Mouse (Mus musculus) thymus, postnatal 0 days (tissue): Measurements from ENCODE around the gene Gucy1b1. TPM values are rescaled to one million over a fixed set of nuclear protein-coding genes. Genes with fewer than 3 reads are reported as not detected.

Experiments used
- DNase-seq: peaks from one replicate; pipeline ENCODE4 v3.0.0-alpha.2; 2015; ENCODE audit warnings: low spot score
- microRNA-seq: library from miRNA; unstranded; fragments of <30 nt; microRNA quantifications from one replicate; pipeline ENCODE4, GENCODE M21; 2016; ENCODE audit warnings: borderline number of aligned reads
- polyA plus RNA-seq: library from polyadenylated mRNA; unstranded; fragments of >200 nt; fragmentation: Nextera tagmentation; extraction: Ambion mirVana; gene quantifications from 2 replicates; pipeline ENCODE4 v1.2.1, GENCODE M21; 2015

Gucy1b1 gene
- polyA plus RNA-seq, 1 experiment from 2014 or later: 3.6 TPM

DNA sequence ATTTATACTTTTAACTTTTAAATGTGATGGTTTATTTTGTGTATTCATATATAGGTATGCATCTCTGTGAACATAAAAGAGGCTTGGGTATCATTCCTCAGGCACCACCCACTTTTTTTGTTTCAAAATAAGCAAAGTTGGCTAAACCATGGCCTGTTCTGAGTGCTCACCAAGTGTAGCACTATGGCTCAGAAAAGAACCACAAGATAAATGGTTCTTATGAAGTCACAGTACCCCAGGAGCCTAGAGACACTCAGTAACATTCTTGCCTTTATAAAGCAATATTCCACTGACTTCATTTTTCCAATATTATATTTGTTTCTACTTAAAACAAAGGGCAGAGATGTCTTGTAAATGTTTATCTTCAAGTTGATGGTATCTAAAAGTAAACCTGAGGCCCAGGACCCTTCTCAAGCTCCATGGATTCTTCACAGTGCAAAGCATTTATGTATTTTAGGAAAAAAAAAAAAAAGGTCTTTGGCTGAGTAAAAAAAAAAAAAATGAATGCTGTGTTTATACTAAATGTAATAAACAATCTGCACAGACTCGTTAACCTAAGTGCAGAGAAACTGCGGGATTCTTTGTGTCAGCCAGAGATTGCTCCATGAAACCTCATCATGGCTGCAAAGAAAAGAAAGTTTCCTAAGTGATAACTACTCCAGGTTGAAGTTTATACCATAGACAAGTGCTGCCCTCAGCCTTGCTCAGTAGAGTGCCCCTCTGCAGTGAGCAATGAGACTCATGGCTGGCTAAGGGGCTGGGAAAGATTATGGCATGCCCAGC is 38.0 kb downstream of the Gucy1b1 start:
- DNase-seq: no peak

- DNase-seq: no peak
Observed at GRCm38 (mm10) chr3:82030008-82030748, 44.3 kb downstream of the Gucy1b1 start.

DNA sequence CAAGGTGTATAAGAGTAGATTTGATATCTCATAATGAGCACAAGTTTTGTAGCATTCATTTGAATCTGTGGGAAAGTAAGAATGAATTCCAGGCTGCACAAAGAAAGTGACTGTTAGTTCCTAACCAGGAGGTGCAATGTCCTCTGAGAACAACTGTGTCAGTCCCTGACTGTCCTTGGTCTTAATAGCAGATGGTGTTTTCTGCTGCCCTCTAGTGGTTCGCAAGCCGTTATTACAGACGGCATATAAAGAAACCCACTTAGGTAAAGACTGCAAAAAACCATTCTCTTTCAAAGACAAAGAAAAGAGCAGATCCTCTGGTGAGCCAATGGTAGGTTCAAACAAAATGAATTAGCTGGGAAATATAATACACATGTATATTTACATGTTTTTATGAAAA is 45.3 kb downstream of the Gucy1b1 start:
- DNase-seq: peak; percentile 46

DNA sequence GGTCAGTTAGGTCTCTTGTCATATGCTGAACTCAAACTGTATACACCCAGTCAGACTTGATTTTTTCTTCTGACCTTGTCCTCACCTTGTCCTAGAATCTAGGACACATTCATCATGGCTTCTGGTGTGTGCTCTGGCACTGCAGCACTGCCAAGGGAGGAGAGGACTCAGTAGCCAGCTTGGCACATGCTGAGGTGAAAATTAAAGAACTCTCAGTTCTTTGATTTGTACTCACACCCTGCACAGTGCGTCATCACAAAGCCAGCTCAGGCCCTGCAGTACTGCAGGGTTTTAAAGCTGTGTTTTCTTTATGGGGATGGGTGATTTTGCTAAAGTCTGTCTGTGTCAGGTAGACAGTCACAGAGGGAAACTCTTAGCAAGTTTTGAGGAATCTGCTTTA is 47.2 kb downstream of the Gucy1b1 start:
- no peak for DNase-seq

- DNase-seq: no peak
Observed at GRCm38 (mm10) chr3:82023065-82023464, 51.4 kb downstream of the Gucy1b1 start.

DNA sequence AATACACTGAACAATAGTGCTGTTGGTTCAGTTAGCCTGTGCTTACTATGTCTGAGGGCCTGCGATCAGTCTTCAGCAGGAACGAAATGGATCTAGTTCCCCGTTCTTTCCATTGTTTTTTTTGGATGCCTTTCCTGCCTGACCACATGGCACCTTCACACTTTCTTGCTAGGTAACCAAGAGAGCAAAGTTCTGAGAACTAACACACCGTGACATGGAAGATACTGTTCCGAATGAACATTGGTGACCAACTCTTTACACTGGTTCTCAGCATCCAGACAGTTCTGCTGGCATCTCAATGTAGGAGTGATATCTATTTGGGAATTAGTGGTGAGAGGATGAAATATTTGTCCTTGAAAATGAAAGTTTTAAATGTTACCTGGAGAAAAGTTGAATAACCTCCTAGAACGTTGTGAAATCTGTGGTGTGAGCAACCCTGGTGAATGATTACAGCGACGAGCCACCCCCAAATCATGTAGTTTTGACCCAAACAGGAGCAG is 52.0 kb downstream of the Gucy1b1 start:
- no peak for DNase-seq

DNA sequence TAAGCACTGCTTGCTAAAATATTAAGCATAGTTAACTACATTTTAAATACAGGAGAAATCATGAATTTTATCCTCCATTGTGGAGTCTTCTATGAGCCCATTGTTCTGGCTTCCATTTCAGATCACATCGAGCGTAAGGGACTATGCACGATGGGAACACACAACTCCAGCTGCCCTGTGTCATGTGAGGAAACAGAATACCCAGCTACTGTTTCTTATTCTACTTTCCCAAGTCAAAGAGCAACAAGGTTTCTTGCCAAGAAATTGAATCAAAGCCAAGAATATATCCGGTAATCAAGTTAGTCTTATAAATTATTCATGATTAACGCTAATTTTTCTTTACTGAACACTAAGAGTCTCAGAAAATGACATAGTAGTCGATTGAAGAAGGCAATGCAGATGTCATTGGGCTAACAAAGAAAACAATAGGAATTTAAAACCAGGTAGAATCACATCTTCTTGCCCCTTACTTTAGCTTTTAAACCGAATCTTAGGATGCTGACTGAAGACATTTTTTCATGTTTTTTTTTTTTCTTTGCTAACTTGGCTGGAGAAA is 60.3 kb downstream of the Gucy1b1 start:
- DNase-seq: no peak

GRCm38 (mm10) chr3:82007002-82007401 is 67.5 kb downstream of the Gucy1b1 start:
- no peak for DNase-seq

DNA sequence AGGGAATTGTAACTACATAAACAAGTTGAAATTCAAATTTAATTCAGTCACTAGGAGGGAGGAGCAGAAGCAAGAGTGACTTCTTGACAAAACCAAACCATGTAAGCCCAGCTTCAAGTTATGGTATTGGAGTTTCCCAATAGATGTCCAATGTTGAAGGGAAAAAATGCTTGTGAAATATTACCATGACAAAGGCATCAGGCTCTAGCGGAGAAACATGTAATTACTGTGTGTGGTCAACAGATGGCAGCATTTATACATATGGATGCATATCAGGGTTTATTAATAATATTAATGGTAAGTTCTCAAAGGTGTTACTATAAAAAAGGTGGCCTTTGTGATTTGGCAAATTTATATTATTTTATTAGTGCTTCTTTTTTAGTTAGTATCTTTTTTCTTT is 78.5 kb downstream of the Gucy1b1 start:
- DNase-seq: peak; percentile 9

DNA sequence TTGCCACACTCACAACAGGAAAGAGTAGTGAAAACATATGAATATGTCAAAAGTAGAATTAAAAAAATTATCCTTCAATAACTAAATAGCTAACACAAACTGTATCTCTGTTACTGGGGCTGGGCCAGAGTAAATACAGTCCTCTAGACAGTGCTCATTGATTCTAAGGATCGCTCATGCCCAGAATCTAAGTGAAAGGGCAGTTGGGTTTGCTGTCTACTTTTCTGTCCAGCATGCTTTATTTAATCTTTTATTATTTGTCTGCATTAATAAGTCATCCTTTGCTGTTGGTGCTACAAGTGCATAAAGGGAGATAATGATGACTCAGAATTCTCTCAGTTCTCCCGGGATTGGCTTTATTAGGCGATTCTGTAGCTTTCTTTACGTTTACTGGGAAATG is 79.1 kb downstream of the Gucy1b1 start:
- no peak for DNase-seq

DNA sequence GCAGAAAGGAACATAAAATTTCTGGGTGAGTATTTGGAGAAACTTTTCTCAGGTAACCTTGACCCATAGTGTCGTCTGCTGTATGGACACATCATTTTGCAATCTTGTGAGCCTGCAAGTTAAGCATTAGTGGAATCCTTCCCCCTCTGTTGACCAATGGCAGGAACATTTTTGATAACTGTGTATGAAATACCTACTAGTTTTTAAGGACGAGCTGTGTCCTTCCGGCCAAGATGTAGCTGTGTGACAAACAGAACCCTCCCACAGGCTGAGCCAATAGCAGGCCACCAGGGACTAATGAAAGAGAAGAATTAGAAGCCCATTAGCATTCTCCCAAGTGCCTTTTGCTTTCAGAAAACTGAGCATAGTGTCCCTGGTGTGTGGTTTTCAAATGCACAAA is 84.0 kb downstream of the Gucy1b1 start:
- DNase-seq: no peak

DNA sequence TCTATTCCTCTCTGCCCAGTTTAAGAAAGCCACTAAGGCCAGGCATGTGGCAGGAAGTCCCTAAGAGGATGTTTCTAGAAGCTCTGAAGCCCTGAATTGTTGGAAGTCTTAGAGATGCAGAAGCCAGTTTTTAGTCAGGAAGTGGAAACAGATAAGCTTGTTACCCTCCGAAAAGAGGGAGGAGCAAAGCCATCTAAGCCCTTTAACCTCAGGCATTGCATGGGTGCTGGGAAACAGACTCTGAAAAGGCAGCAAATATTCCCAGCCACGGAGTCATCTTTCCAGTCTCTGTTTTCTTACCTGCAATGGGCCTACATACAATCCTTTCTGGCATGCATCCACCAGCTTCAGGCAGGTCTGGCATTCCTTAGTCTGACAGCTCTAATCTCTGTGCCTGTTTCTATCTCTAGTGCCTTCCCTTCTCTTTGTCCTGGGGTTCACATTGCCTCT is 84.8 kb downstream of the Gucy1b1 start:
- DNase-seq: no peak

DNA sequence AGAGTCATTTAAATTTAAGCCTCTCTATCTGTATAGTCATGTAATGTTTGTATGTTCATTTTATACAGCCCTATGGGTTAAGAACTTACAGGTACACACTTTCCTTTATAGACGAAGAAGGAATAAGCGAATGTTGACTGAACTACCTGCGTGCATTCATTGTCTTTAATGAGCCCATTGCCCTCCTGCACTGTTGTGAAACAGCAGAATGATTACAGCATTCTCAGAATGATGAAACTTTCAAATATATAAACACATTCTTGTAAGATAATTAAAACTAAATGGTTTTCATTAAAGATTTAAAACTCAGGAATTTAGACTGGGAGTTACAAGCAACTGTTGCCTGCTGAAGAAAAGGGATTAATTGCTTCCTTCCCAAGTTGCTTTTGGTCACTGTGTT is 86.9 kb downstream of the Gucy1b1 start:
- DNase-seq: no peak

- no peak for DNase-seq
Observed at GRCm38 (mm10) chr3:81986103-81986502, 88.4 kb downstream of the Gucy1b1 start.

- no peak for DNase-seq
Observed at GRCm38 (mm10) chr3:81985100-81985499, 89.4 kb downstream of the Gucy1b1 start.

DNA sequence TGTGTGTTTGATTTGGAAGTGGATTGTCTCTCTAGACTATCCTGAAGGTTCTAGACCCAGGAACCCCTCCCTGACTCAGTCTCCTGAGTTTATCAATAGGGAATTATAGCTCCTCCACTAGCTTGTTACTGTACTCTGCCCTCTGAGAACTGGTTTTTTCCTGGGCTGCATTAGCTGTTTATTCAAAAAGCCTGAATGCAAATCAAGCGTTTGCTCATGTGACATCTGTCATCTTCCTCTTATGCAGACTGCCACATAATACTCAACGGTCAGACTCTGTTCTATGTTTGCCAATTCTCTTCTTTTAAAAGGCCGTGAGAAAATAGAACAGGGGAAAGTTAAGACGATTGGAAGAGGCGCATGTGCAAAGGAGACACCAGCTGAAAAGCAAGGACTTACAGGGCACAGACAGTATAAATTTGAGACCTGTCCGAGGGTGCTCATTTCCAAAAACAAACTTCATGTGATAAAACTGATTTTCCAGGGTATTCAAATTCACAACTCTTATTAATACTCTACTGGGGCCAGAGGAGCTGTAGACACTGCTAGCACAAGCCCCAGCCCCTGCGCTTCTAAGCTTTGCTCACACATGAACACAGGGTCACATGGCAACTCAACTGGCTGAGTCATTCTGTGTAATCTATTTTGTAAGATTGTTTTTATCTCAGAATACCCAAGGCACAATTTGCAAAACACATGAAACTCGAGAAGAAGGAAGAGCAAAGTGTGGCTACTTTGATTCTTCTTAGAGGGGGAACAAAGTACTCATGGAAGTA is 91.2 kb downstream of the Gucy1b1 start:
- no peak for DNase-seq

Small RNA genes within 50 kb of the gene (microRNA-seq; reads per million reads assigned to microRNA genes)
- not detected for gene Mir7010

Other genes with a start within 250 kb of the Gucy1b1 start
- 25.5 and 32.7 TPM in 2 replicates for gene Ctso, start 142.1 kb downstream of the Gucy1b1 start, polyA plus RNA-seq
- 0.69 and 1.4 TPM in 2 replicates for gene Tdo2, start 98.5 kb downstream of the Gucy1b1 start, polyA plus RNA-seq
- 0.13 TPM in 2 replicates for gene Asic5, start 92.4 kb downstream of the Gucy1b1 start, polyA plus RNA-seq
- 2.8 and 2.9 TPM in 2 replicates for gene Gucy1a1, start 71.1 kb upstream of the Gucy1b1 start, polyA plus RNA-seq